Mouse (Mus musculus) kidney, postnatal 0 days (tissue): Measurements from ENCODE around the gene Asb8. TPM values are rescaled to one million over a fixed set of nuclear protein-coding genes. Genes with fewer than 3 reads are reported as not detected.

Experiments used
- ATAC-seq: fragments of 200-750 bp; cut with Nextera tagmentation; replicated peaks from 2 replicates; pipeline ENCODE4 v1.8.0; 2017; ENCODE audit warnings: low read depth, moderate number of reproducible peaks, moderate TSS enrichment, moderate library complexity; ENCODE audit not compliant: low FRiP score
- DNase-seq: peaks from one replicate; pipeline ENCODE4 v3.0.0-alpha.2; 2016; ENCODE audit warnings: low spot score
- H3K27ac ChIP-seq: fragments of 300-500 bp; sonication (generic); 2 replicates; pipeline ENCODE4 v1.5.1; 2014; ENCODE audit warnings: mild to moderate bottlenecking
- H3K27me3 ChIP-seq: fragments of 300-500 bp; sonication (generic); 2 replicates; pipeline ENCODE4 v1.6.1; 2014; ENCODE audit warnings: low read length, mixed read lengths; ENCODE audit not compliant: insufficient read depth
- H3K36me3 ChIP-seq: fragments of 300-500 bp; sonication (generic); 2 replicates; pipeline ENCODE4 v1.6.1; 2014; ENCODE audit warnings: low read length, mixed read lengths; ENCODE audit not compliant: insufficient read depth
- H3K4me1 ChIP-seq: fragments of 300-500 bp; sonication (generic); replicated peaks from 2 replicates; pipeline ENCODE4 v1.6.1; 2014; ENCODE audit warnings: antibody characterized with exemption, low read length, mixed read lengths; ENCODE audit not compliant: insufficient read depth
- H3K4me2 ChIP-seq: fragments of 300-500 bp; sonication (generic); 2 replicates; pipeline ENCODE4 v1.6.1; 2014; ENCODE audit warnings: mild to moderate bottlenecking, low read length, moderate library complexity, mixed read lengths
- H3K4me3 ChIP-seq: fragments of 300-500 bp; sonication (generic); replicated peaks from 2 replicates; pipeline ENCODE4 v1.5.1; 2014; ENCODE audit warnings: low read depth, low read length
- H3K9ac ChIP-seq: fragments of 300-500 bp; sonication (generic); 2 replicates; pipeline ENCODE4 v1.6.1; 2014; ENCODE audit warnings: low read depth, low read length
- H3K9me3 ChIP-seq: fragments of 300-500 bp; sonication (generic); replicated peaks from 2 replicates; pipeline ENCODE4 v1.6.1; 2016; ENCODE audit warnings: low read length, inconsistent platforms, mixed read lengths
- CTCF ChIP-seq: IDR thresholded peaks from 2 replicates; pipeline ENCODE4 v1.5.1; 2016; ENCODE audit warnings: antibody characterized with exemption, low read depth, mild to moderate bottlenecking, moderate library complexity
- WGBS: fragments of 180-500 bp; shearing (Covaris S2); extraction: QIAGEN DNeasy Blood & Tissue Kit; methylation state at CpG from one replicate; pipeline ENCODE4 v1.1.7; 2014; 5-methylcytosine and 5-hydroxymethylcytosine counted together
- polyA plus RNA-seq: library from polyadenylated mRNA; unstranded; fragments of >200 nt; fragmentation: Nextera tagmentation; extraction: Ambion mirVana; gene quantifications from 2 replicates; pipeline ENCODE4 v1.2.1, GENCODE M21; 2015

Asb8 gene
- polyA plus RNA-seq, 1 experiment from 2014 or later: 49.5 TPM

DNA sequence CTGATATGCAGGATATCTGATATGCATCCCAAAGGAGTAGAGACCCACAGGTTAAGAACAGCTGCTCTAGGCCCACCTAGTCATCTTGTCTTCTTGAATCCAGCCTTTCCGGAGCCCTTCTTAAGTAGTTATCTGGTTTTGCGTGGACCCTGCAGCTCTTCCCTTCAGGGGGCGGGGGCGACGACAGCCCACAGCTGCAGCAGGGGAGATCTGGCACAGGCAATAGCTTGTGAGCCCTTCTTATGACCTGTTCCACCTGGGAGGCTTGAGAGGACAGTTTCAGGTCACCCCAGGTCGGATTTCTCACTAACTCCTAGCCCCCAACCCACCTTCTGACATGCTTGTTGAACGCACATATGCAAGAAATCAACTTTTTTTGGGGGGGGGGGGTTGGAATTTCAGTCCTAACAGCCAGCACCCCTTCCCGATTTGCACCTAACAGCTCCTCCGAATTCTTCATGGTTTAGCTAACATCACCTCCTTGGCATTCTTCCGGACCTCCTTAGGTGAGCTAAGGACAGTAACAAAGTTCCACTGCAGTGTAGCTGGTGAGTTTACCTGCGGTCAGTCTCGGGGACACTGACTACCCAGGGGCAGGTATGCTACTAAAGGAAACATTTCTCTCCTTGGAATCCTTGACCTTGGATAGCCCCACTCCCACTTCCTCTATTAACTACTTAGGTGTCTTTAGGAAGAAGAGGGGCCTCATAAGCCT lies 16.6 kb upstream of the Asb8 start:
- peak overlapping the region; percentile 67; the same call in 1 of the 2 replicates for H3K4me2 ChIP-seq
- WGBS: 41% methylated on average over 12 of the region's 12 CpGs
- DNase-seq (no peak), ATAC-seq (0 out of 2 replicates have a peak, but pooled peaks have one; percentile 8)
- peak overlapping the region; percentile 36; the same call in 1 of the 2 replicates for H3K27ac ChIP-seq
- no peaks in the 10 kb centered on the region for H3K9me3 ChIP-seq
- H3K9ac ChIP-seq: no peak overlapping the region
- H3K27me3 ChIP-seq: no peaks in the 10 kb centered on the region
- H3K4me3 ChIP-seq: no peak overlapping the region
- H3K36me3 ChIP-seq: no peaks in the 10 kb centered on the region
- H3K4me1 ChIP-seq: peaks cover 3% of the 10 kb centered on the region; the same call in 1 of the 2 replicates
- no peak for TF ChIP-seq CTCF

GRCm38 (mm10) chr15:98181132-98181711 lies 15.8 kb upstream of the Asb8 start:
- H3K36me3 ChIP-seq: no peaks in the 10 kb centered on the region
- no peaks in the 10 kb centered on the region for H3K27me3 ChIP-seq
- peak overlapping the region; percentile 67 for H3K4me2 ChIP-seq
- H3K9ac ChIP-seq: peak overlapping the region; percentile 32; the same call in 1 of the 2 replicates
- peaks cover 3% of the 10 kb centered on the region; the same call in 1 of the 2 replicates for H3K4me1 ChIP-seq
- ATAC-seq (peak; percentile 94), DNase-seq (peak; percentile 98)
- H3K9me3 ChIP-seq: no peaks in the 10 kb centered on the region
- under 1% methylated on average over 30 of the region's 30 CpGs for WGBS
- peak overlapping the region; percentile 41 for H3K4me3 ChIP-seq
- TF ChIP-seq CTCF: peak; percentile 87
- peak overlapping the region; percentile 61; the same call in 1 of the 2 replicates for H3K27ac ChIP-seq

DNA sequence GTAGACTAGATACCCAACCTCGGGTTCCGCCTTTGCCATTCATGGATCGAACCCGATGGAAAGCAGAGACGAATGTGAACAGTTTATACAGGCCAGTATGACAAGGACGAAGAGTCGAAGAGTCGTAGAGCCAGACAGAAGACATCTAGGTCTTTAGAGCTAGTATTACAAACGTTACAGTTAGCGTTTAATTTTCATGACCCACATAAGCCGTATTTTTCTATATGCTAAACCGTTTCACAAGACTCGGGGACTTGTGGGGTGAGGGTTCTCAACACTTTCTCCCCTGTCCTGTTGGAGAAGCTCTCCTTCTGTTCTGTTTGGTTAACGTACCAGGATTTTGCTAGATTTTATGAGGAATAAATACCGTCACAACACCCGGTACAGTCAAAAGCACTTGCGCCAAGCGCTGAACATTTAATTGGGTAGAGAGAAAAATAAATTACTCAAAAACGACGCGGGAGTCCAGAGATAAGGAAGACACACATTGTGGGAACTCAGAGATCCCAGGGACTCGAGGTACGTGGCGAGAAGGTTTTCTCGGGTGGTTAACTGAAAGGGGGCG lies 15.2 kb upstream of the Asb8 start:
- peaks cover 3% of the 10 kb centered on the region; the same call in 1 of the 2 replicates for H3K4me1 ChIP-seq
- no peaks in the 10 kb centered on the region for H3K27me3 ChIP-seq
- WGBS: 5% methylated on average over 26 of the region's 26 CpGs
- H3K27ac ChIP-seq: peak overlapping the region; percentile 61; the same call in 1 of the 2 replicates
- DNase-seq: no peak
- no peaks in the 10 kb centered on the region for H3K36me3 ChIP-seq
- TF ChIP-seq CTCF: no peak
- H3K4me2 ChIP-seq: peak overlapping the region; percentile 67
- ATAC-seq: no peak
- no peaks in the 10 kb centered on the region for H3K9me3 ChIP-seq
- H3K9ac ChIP-seq: peak overlapping the region; percentile 32; the same call in 1 of the 2 replicates
- peak overlapping the region; percentile 41 for H3K4me3 ChIP-seq

- Histone ChIP-seq H3K9me3 (no peaks in the 10 kb centered on the region), H3K4me2 (no peak overlapping the region), H3K4me1 (peaks cover 3% of the 10 kb centered on the region; the same call in 1 of the 2 replicates), H3K4me3 (no peak overlapping the region), H3K9ac (no peak overlapping the region), H3K36me3 (no peaks in the 10 kb centered on the region), H3K27ac (no peak overlapping the region), H3K27me3 (no peaks in the 10 kb centered on the region)
- WGBS: 55% methylated on average over 3 of the region's 3 CpGs
- no peak for TF ChIP-seq CTCF
- no peak for ATAC-seq
- DNase-seq: no peak
Observed at GRCm38 (mm10) chr15:98177320-98177719, 11.9 kb upstream of the Asb8 start.

DNA sequence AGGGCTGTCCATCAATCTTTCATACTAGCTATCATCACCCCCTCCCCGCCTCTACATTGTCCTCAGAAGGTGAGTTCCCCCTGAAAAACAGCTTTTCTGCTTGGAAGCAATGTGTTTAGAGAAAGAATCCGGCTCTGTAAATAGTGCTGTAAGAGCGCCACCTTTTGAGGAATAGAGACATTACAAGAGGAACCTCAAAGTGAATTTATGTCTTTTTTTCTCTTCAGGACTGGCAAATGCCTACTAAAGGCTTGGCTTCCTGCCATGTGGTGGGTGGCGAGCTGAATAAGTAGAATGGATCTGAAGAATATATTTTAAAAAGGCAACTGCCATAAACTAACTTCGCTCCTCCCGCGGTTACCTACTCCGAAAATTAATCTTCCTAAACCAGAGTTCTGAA lies 8.4 kb upstream of the Asb8 start:
- H3K9ac ChIP-seq: no peak overlapping the region
- peaks cover 4% of the 10 kb centered on the region; the same call in 1 of the 2 replicates for H3K27me3 ChIP-seq
- no peaks in the 10 kb centered on the region for H3K9me3 ChIP-seq
- ATAC-seq: no peak
- TF ChIP-seq CTCF: peak; percentile 75
- H3K4me1 ChIP-seq: no peaks in the 10 kb centered on the region
- H3K4me3 ChIP-seq: no peak overlapping the region
- H3K36me3 ChIP-seq: no peaks in the 10 kb centered on the region
- peak; percentile 87 for DNase-seq
- WGBS: 29% methylated on average over 8 of the region's 8 CpGs
- no peak overlapping the region for H3K27ac ChIP-seq
- H3K4me2 ChIP-seq: no peak overlapping the region

DNA sequence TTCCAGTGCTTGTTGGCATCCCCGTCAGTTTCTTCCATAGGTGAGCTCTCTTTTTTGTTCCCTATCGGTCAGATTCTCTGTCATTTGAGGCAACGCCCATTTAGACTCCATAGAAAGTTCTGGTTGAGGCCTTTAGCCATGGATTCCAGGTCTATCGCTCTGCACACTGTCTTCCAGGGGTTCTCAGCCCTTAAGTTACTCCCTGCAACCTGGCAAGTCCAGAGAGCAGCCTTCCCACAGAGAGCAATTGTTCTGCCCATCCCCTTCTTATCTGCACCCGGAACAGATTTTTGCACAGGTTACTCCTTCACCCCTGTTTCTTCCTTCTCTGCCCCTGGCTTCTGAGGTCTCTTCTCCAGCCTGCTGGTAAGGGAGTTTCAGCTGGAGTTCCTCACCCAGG lies 6.7 kb upstream of the Asb8 start:
- 69% methylated on average over 5 of the region's 5 CpGs for WGBS
- peaks cover 21% of the 10 kb centered on the region for H3K27me3 ChIP-seq
- no peak for TF ChIP-seq CTCF

More for the DNA sequence above, 6.7 kb upstream of the Asb8 start:
- no peak for ATAC-seq
- no peak for DNase-seq
- Histone ChIP-seq H3K9me3 (no peaks in the 10 kb centered on the region), H3K36me3 (no peaks in the 10 kb centered on the region), H3K27ac (no peak overlapping the region), H3K4me3 (no peak overlapping the region), H3K4me1 (0 out of 2 replicates have a peak, but pooled peaks cover 6% of the 10 kb centered on the region), H3K9ac (no peak overlapping the region), H3K4me2 (no peak overlapping the region)
